Mouse (Mus musculus) G1E (cell line): Measurements from ENCODE around the gene Serhl.

Experiments
- CTCF ChIP-seq: IDR thresholded peaks from 2 replicates; pipeline ENCODE4 v1.5.1; 2012; ENCODE audit warnings: low read depth, low read length, inconsistent platforms, mixed read lengths
- GATA1 ChIP-seq: IDR thresholded peaks from 2 replicates; pipeline ENCODE4 v1.6.1; 2012; ENCODE audit warnings: borderline replicate concordance, low read length, inconsistent platforms, mixed read lengths
- POLR2AphosphoS5 ChIP-seq: IDR thresholded peaks from 2 replicates; pipeline ENCODE4 v1.6.1; 2012; ENCODE audit warnings: low read depth, low read length, inconsistent platforms; ENCODE audit not compliant: insufficient replicate concordance
- TAL1 ChIP-seq: conservative IDR thresholded peaks from 2 replicates; pipeline ENCODE4 v1.6.1; 2012; ENCODE audit warnings: low read depth, low read length, inconsistent platforms, mixed read lengths

DNA sequence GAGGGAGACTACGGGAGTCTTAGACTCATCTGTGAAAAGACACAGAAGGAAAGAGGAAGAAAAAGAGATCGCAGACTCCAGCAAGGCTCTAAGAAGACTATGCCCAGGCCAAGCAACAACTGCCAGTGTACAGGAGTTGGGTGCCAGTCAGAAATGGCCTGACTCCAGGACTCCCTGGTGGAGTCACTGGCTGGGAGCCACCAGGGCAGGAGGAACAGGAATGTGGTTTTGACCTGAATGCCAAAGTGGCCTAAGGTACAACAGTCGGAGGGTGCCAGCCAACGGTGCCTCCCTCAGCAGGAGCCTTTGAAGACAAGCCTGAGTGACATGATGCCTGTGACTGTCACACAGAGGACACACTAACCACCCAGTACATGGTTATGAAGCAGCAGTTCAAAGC, 15.1 kb upstream of the Serhl start:
- TF ChIP-seq CTCF (no peak), POLR2AphosphoS5 (no peak), GATA1 (no peak), TAL1 (no peak)
